Mouse (Mus musculus) lung, postnatal 0 days (tissue): Measurements from ENCODE around the gene Cd3eap. TPM values are rescaled to one million over a fixed set of nuclear protein-coding genes. Genes with fewer than 3 reads are reported as not detected.
A peak's percentile ranks its signal among the peaks of the same experiment; 100 is the strongest.

ENCODE experiments used
- ATAC-seq: fragments of 200-750 bp; cut with Nextera tagmentation; 2 replicates; pipeline ENCODE4 v1.8.0; 2017; ENCODE audit warnings: moderate library complexity
- DNase-seq: peaks from one replicate; pipeline ENCODE4 v3.0.0-alpha.2; 2016; ENCODE audit warnings: low spot score
- H3K27ac ChIP-seq: fragments of 300-500 bp; sonication (generic); 2 replicates; pipeline ENCODE4 v1.5.1; 2014; ENCODE audit warnings: antibody characterized with exemption, mild to moderate bottlenecking, low read length, mixed read lengths
- H3K27me3 ChIP-seq: fragments of 300-500 bp; sonication (generic); replicated peaks from 2 replicates; pipeline ENCODE4 v1.6.1; 2014; ENCODE audit warnings: low read length, mixed read lengths; ENCODE audit not compliant: insufficient read depth
- H3K36me3 ChIP-seq: fragments of 300-500 bp; sonication (generic); 2 replicates; pipeline ENCODE4 v1.6.1; 2014; ENCODE audit warnings: low read length, mixed read lengths; ENCODE audit not compliant: insufficient read depth
- H3K4me1 ChIP-seq: fragments of 300-500 bp; sonication (generic); 2 replicates; pipeline ENCODE4 v1.6.1; 2014; ENCODE audit warnings: antibody characterized with exemption, low read depth, low read length, mixed read lengths; ENCODE audit not compliant: insufficient read depth
- H3K4me2 ChIP-seq: fragments of 300-500 bp; sonication (generic); replicated peaks from 2 replicates; pipeline ENCODE4 v1.6.1; 2014; ENCODE audit warnings: low read depth, mild to moderate bottlenecking, low read length, moderate library complexity, mixed read lengths
- H3K4me3 ChIP-seq: fragments of 300-500 bp; sonication (generic); 2 replicates; pipeline ENCODE4 v1.5.1; 2014; ENCODE audit warnings: low read depth, low read length
- H3K9ac ChIP-seq: fragments of 300-500 bp; sonication (generic); replicated peaks from 2 replicates; pipeline ENCODE4 v1.6.1; 2014; ENCODE audit warnings: low read depth, mild to moderate bottlenecking
- H3K9me3 ChIP-seq: fragments of 300-500 bp; sonication (generic); 2 replicates; pipeline ENCODE4 v1.6.1; 2016; ENCODE audit warnings: low read length, mixed read lengths
- CTCF ChIP-seq: IDR thresholded peaks from 2 replicates; pipeline ENCODE4 v1.5.1; 2016; ENCODE audit warnings: antibody characterized with exemption, mild to moderate bottlenecking
- EP300 ChIP-seq: IDR thresholded peaks from 2 replicates; pipeline ENCODE4 v1.6.1; 2016; ENCODE audit warnings: antibody characterized with exemption, mild to moderate bottlenecking, control low read depth
- WGBS: fragments of 180-500 bp; shearing (Covaris S2); extraction: QIAGEN DNeasy Blood & Tissue Kit; methylation state at CpG from one replicate; pipeline ENCODE4 v1.1.7; 2014; 5-methylcytosine and 5-hydroxymethylcytosine counted together
- polyA plus RNA-seq: library from polyadenylated mRNA; unstranded; fragments of >200 nt; fragmentation: Nextera tagmentation; extraction: Ambion mirVana; gene quantifications from 2 replicates; pipeline ENCODE4 v1.2.1, GENCODE M21; 2015

The Cd3eap gene
- polyA plus RNA-seq, 1 experiment from 2014 or later: 7.6 TPM

- Histone ChIP-seq H3K27me3 (no peaks in the 10 kb centered on the region), H3K9ac (no peak overlapping the region), H3K9me3 (no peaks in the 10 kb centered on the region), H3K4me3 (no peak overlapping the region), H3K4me1 (0 out of 2 replicates have a peak, but pooled peaks cover 3% of the 10 kb centered on the region), H3K4me2 (no peak overlapping the region), H3K36me3 (no peaks in the 10 kb centered on the region), H3K27ac (no peak overlapping the region)
- no peak for TF ChIP-seq CTCF
- TF ChIP-seq EP300: no peak
- DNase-seq: no peak
- 59% methylated on average over 8 of the region's 8 CpGs for WGBS
- ATAC-seq: no peak
Observed at GRCm38 (mm10) chr7:19378049-19378448, 18.8 kb upstream of the Cd3eap start.

GRCm38 (mm10) chr7:19376019-19376418 is 16.7 kb upstream of the Cd3eap start:
- no peaks in the 10 kb centered on the region for H3K4me1 ChIP-seq
- H3K4me3 ChIP-seq: no peak overlapping the region
- H3K27ac ChIP-seq: no peak overlapping the region
- DNase-seq (peak; percentile 52), ATAC-seq (peak; percentile 71)
- no peak overlapping the region for H3K4me2 ChIP-seq
- TF ChIP-seq EP300: no peak
- TF ChIP-seq CTCF: no peak
- H3K27me3 ChIP-seq: no peaks in the 10 kb centered on the region
- WGBS: 67% methylated on average over 4 of the region's 4 CpGs
- no peaks in the 10 kb centered on the region for H3K9me3 ChIP-seq
- no peak overlapping the region for H3K9ac ChIP-seq
- H3K36me3 ChIP-seq: no peaks in the 10 kb centered on the region

GRCm38 (mm10) chr7:19375368-19375767 is 16.1 kb upstream of the Cd3eap start:
- H3K4me1 ChIP-seq: no peaks in the 10 kb centered on the region
- no peak overlapping the region for H3K4me3 ChIP-seq
- no peak overlapping the region for H3K9ac ChIP-seq
- no peak for TF ChIP-seq EP300
- TF ChIP-seq CTCF: no peak
- ATAC-seq (no peak), DNase-seq (no peak)
- no peaks in the 10 kb centered on the region for H3K27me3 ChIP-seq
- H3K36me3 ChIP-seq: no peaks in the 10 kb centered on the region
- WGBS: 70% methylated on average over 17 of the region's 18 CpGs
- no peak overlapping the region for H3K4me2 ChIP-seq
- no peaks in the 10 kb centered on the region for H3K9me3 ChIP-seq
- no peak overlapping the region for H3K27ac ChIP-seq

- TF ChIP-seq CTCF: no peak
- H3K9me3 ChIP-seq: no peaks in the 10 kb centered on the region
Observed at GRCm38 (mm10) chr7:19373367-19373766, 14.1 kb upstream of the Cd3eap start.

GRCm38 (mm10) chr7:19369823-19370425 is 10.6 kb upstream of the Cd3eap start:
- H3K4me3 ChIP-seq: peak overlapping the region; percentile 24
- H3K27me3 ChIP-seq: no peaks in the 10 kb centered on the region
- H3K4me1 ChIP-seq: peaks cover 4% of the 10 kb centered on the region; the same call in 1 of the 2 replicates
- H3K4me2 ChIP-seq: peak overlapping the region; percentile 61
- H3K9ac ChIP-seq: no peak overlapping the region; the same call in 1 of the 2 replicates
- WGBS: 12% methylated on average over 44 of the region's 46 CpGs
- H3K27ac ChIP-seq: no peak overlapping the region
- DNase-seq (peak; percentile 46), ATAC-seq (peak; percentile 64)
- H3K36me3 ChIP-seq: no peaks in the 10 kb centered on the region
- no peaks in the 10 kb centered on the region for H3K9me3 ChIP-seq
- TF ChIP-seq EP300: no peak
- peak; percentile 86 for TF ChIP-seq CTCF

More at GRCm38 (mm10) chr7:19373367-19373766, 14.1 kb upstream of the Cd3eap start:
- Histone ChIP-seq H3K4me3 (no peak overlapping the region), H3K27ac (no peak overlapping the region), H3K27me3 (no peaks in the 10 kb centered on the region), H3K4me1 (peaks cover 4% of the 10 kb centered on the region; the same call in 1 of the 2 replicates), H3K4me2 (no peak overlapping the region), H3K36me3 (no peaks in the 10 kb centered on the region), H3K9ac (no peak overlapping the region)
- ATAC-seq (no peak), DNase-seq (no peak)
- 85% methylated on average over 2 of the region's 2 CpGs for WGBS

GRCm38 (mm10) chr7:19368380-19368779 is 9.1 kb upstream of the Cd3eap start:
- WGBS: 18% methylated on average over 16 of the region's 16 CpGs
- no peaks in the 10 kb centered on the region for H3K27me3 ChIP-seq
- no peak overlapping the region for H3K27ac ChIP-seq
- no peaks in the 10 kb centered on the region for H3K9me3 ChIP-seq
- H3K36me3 ChIP-seq: no peaks in the 10 kb centered on the region
- H3K4me2 ChIP-seq: no peak overlapping the region
- peak; percentile 48; the same call in 1 of the 2 replicates for ATAC-seq
- H3K4me3 ChIP-seq: no peak overlapping the region
- H3K4me1 ChIP-seq: peaks cover 4% of the 10 kb centered on the region; the same call in 1 of the 2 replicates
- no peak overlapping the region for H3K9ac ChIP-seq
- DNase-seq: peak; percentile 50
- TF ChIP-seq CTCF (no peak), EP300 (no peak)
